Mouse (Mus musculus) kidney, adult 9 months (tissue): Measurements from ENCODE around the gene Bloc1s4.

Source experiments
- DNase-seq: peaks from one replicate; pipeline ENCODE4 v3.0.0; 2022

Gene Bloc1s4

DNA sequence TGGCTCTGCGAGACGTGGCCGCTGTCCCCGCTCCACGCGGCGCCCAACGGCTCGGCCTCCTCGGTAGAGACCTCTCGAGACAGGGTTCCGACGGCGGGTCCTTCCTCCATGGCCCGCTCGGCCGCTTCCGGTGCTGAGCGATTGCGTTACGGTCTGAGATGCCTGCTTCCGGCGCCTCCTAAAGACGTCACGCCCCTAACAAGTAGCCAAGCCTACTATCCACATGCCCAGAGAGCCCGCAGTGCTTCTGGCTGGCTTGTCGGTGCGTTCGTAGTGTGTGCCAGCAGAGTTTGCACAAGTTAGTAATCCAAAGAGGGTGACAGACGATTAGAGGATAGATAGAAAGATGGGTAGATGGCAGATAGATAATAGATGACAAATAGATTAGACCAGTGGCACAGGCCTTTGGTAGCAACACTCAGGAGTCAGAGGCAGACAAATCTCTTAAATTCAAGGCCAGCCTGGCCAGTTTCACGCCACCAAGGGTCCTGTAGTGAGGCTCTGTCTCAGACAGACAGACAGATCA, at the start of gene Bloc1s4:
Gene Bloc1s4 (minus strand): TSS at position 115 of the 526 bp plus-strand sequence.
- DNase-seq, result peak; percentile 95

DNA sequence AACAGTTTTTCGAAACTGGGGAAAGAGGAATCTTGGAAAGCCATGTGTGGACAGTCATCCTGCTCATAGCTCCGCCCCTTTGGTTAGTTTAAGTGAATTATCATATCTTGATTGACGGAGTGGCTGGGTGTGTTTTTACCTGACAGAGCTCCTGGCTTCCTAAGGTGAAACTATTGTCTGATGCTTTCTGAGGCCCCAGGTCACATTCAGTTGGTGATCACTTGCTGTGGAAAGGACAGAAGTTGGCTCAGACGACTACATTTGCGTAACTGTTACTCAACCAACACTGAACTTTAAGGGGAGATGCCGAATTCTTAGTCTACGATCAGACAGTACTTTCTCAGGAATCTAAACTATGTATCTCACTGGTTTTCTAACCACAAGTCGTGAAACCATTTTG, 48.8 kb upstream of the Bloc1s4 start:
- DNase-seq, result no peak

DNA sequence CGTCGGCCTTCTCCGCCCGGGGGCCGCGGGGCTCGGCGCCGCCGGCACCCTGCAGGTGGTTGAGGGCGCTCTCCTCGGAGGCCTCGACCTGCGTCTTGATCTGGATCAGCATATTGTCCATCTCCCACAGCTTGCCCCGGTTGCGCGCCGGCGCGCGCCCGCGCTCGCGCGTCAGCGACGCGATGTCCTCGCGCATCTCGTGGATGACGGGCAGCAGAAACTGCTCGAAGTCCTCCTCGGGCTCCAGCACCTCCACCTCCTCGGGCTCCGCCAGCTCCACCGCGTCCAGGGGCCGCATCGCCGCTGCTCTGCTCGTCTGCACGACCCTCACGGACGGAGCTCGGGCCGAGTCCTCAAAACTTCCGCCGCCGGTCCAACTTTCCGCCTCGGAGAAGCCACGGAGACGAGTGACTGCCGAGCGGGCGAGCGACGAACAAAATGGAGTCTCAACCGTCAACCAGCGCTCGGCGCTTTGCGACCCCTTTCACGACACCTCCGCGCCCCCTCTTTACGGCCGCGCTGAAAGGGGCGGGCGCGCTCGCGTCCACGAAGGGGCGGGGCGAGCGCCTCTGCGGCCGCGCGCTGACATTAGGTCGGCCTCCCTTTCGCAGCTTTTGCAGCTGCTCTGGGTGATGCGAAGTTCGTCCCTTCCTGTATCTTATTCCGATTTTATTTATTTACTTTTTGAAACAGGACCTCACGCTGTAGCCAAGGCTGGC, 48.0 kb upstream of the Bloc1s4 start, which contains the start of gene Mrfap1:
Gene Mrfap1 (minus strand): TSS at position 477 of the 719 bp plus-strand sequence.
- peak; percentile 94 for DNase-seq

DNA sequence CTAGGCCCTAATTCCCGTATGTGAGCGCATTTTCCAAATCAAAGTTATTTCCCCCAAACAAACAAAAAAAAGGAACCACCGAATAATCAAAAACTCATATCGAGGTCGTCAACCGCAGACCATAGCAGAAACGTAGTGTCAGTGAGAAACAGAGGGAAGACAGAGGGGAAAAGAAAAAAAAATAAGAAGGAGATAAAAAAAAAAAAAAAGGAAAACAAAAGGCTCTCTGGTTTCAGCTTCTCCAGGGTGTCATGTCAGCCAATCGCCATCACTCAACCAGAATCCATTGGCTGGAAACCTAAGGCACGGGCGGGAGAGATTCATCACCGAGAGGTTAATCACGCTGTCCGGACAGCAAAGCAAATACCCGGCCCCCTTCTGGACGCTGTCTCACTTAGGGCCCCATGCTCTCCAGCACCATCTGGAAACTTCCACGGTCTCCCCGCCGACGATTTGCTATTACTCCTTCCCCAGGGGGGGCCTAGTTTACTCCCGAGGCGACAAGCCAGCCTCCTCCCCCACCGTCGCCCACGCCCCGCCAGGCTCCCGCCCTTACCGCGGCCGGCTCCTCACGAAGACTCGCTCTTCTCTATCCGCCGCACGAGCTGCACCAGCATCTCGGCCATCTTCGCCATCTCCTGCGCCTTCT, 47.3 kb upstream of the Bloc1s4 start:
- DNase-seq, result peak; percentile 46

DNA sequence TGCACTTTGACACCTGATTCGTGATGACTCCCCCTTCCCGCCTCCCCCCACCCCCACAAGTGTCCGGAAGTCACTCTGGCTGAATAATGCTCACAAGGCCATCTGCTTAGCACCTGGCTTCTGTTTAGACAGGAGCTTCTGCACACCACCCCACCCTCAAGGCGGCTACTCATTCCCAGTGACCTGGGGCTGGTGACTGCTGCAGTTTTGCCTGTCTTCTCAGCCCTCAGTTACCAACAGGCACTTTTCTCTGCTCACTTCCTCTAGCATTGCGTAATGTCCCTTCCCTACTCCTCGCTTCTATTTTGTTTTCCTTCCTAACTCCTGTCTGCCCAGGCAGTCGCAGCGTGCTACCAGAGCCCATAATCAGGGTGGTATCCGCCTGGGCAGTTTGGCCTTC, 43.4 kb upstream of the Bloc1s4 start:
- no peak for DNase-seq

DNA sequence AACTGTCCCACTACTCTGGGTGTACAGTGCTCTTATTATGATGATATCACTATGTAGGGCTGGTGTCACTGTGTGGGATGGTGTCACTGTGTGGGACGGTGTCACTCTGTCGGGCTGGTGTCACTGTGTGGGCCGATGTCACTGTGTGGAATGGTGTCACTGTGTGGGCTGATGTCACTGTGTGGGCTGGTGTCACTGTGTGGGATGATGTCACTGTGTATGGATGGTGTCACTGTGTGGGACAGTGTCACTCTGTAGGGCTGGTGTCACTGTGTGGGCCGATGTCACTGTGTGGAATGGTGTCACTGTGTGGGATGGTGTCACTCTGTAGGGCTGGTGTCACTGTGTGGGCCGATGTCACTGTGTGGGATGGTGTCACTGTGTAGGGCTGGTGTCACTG, 37.6 kb upstream of the Bloc1s4 start:
- no peak for DNase-seq

DNA sequence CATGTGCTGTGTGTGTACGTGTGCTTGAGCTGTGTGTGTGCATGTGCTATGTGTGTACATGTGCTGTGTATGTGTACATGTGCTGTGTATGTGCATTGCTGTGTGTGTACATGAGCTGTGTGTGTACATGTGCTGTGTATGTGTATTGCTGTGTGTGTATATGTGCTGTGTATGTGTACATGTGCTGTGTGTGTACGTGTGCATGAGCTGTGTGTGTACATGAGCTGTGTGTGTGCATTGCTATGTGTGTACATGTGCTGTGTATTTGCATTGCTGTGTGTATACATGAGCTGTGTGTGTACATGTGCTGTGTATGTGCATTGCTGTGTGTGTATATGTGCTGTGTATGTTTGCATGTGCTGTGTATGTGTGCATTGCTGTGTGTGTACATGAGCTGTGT, 31.1 kb upstream of the Bloc1s4 start:
- no peak for DNase-seq

DNA sequence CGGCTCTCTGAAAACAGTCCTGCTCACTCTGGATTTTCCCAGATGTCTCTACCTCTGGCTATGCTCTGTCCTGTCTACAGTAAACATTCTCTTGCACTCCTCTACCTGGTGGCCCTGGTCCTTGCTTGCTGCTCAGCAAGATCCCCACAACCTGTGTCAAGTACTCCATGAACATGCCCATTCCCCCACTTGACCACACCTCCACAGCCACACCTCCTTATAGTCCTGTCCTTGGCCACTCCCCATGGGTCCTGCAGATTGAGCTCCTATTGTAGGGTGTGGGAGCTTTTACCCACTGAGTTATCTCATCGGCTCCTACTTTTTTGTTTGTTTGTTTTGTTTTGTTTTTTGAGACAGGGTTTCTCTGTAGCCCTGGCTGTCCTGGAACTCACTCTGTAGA, 30.5 kb upstream of the Bloc1s4 start:
- no peak for DNase-seq

DNA sequence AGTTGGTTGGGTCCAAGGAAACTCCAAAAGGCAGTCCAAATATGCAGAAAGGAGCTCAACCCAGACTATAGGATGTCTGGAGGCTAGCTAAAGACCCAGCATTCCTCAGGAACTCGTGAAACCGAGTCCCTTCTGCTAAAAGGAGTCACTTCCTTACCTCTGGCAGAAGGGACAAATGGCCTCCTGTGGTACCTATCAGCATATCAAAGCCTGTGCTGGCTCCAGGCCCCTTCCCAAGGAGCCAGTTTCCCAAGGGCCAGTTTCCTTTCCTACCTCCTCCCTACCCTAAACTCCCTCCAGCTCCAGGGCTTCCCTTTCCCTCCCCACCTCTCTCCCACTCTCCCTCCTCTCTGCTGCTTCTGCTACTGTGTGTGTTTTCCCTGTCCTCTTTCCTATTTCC, 28.7 kb upstream of the Bloc1s4 start:
- DNase-seq, result no peak

DNA sequence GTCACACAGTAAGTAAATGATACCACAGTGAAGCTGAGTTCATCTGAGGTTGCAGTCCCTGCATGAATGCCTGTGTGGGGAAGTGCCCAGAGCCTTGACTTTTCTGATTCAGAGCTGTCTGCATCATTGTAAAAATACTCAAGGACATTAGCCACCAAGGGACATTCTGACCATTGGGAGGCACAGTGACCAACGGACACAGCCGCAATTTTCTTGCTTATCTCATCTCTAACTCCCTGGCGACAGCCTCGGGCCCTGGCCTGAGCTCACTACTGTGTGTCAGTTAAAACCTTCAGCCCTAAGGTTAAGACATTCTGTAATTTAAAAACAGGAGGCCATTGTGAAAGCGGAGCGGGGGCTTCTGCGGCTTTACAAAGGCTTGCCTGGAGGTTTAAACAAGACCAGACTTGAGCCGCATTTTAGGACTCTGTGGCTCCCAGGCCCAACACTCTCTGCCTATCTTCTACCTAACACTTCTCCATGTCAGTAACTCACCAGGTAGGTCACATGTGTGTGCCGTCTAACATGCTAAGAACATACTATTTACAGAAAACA, 27.6 kb upstream of the Bloc1s4 start:
- DNase-seq, result no peak

DNA sequence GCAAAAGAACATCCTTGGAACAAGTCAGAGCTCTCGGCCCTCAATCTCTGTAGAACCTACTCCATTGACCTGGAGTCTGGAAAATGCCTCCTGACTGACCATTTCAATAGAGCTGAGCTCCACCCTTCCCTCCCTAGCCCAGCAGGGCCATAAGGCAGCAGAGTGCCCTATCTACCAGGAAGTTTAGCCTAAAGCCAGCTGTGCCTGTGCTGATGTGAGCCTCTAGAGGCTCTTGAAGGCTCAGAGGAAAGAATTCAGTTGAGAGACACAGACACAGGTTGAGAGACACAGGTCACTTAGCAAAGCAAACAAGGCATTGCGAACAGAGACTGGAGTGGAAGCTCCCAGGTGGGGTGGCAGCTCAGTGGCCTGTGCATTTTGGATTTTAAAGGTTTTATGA, 26.9 kb upstream of the Bloc1s4 start:
- DNase-seq, result no peak

DNA sequence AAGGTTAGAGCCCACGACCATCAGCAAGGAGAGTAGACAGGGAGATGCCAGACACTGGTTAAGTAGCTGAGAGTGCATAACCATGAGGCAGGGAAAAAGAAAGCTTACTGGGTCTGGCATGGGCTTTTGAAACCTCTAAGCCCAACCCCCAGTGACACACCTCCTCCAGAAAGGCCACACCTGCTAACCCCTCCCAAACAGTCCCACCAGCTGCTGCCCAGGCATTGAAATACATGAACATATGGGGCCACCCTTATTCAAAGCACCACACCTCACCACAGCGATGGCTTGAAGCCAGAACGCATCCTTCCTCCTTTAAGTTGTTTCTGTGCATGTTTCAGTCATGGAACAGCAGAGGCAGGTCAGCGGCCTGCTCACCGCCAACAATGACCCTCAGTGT, 24.1 kb upstream of the Bloc1s4 start:
- DNase-seq, result no peak

DNA sequence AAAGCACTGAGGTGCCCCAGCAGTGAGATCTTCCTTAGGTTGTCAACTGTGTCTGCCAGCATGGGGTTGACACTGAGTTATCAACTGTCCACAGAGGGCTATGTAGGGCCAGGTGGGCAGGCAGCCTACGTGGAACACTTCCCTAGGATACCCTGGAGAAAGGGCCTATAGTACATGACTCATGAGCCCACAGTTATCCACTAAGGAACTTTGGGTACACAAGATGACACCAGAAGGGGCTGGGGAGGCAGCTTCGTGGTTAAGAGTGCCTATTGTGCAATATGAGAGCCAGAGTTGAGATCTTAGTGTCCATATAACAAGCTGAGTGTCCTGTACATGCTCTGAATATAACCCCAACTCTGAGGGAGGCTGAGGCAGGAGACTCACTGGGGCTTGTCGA, 21.2 kb upstream of the Bloc1s4 start:
- DNase-seq, result no peak

DNA sequence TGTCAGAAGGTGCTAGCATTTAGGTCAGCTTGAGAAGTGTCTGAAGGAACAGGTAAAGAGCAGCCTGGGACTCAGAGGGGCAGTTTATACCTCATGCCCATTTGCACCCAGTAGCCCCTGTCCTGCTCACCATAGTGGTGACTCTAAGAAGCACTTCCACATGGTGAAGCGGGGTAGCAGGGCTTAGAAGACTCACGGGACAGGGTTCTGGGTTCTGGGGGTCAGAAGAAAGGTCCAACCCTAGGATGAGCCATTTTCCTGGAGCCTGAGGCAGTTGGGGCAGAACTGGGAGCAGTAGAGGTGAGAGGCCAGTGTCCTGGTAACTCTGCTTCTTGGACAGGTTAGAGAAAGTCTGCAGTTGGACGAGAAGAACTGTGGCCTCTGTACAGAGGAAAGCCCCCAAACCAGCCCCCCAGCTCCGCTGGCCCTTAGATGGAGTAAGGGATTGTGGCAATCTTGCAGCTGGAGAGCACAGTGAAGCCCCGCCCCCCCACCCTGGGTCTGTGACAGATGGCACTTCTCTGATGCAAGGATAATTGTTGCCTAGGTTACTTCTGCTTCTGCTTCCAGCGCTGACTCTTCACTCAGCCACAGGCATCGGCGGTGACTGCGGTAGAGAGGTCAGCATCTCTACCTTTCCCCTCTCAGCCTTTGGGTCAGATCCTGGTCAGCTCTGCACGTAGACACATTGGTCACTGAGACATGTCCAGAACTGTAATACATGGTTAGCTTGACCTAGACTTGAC, 18.7 kb upstream of the Bloc1s4 start:
- DNase-seq, result no peak

DNA sequence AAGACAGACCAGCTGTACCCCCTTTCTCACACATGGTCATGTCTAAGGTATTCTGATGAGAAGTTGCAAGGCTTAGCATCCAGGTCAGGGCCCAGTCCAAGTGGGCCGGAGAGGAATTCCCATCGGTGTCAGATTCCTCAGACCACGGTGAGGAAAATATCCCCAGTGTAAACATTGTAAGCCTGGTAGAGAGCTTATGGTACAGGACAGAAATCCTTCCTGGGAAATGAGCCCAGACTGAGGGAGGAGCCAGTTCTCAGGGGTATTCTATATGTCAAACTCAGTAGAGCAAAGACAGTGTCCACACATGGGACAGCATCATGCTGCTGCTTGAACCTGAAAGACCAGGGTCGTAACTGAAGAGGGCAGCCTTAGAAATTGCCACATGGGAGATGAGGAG, 11.4 kb upstream of the Bloc1s4 start:
- DNase-seq, result no peak

DNA sequence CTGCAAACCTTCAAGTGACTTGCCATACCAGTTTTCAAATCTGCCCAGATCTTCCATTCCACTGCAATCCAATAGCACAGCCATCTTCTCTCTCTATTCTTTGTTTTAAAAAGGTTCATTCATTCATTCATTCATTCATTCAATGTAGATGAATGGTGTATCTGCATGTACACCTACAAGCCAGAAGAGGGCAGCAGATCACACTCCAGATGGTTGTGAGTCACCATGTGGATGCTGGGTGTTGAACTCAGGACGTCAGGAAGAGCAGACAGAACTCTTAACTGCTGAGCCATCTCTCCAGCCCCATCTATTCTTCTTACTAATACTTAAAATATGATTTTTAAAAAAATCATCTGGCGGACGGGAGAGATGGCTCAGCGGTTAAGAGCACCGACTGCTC, 8.6 kb upstream of the Bloc1s4 start:
- no peak for DNase-seq

DNA sequence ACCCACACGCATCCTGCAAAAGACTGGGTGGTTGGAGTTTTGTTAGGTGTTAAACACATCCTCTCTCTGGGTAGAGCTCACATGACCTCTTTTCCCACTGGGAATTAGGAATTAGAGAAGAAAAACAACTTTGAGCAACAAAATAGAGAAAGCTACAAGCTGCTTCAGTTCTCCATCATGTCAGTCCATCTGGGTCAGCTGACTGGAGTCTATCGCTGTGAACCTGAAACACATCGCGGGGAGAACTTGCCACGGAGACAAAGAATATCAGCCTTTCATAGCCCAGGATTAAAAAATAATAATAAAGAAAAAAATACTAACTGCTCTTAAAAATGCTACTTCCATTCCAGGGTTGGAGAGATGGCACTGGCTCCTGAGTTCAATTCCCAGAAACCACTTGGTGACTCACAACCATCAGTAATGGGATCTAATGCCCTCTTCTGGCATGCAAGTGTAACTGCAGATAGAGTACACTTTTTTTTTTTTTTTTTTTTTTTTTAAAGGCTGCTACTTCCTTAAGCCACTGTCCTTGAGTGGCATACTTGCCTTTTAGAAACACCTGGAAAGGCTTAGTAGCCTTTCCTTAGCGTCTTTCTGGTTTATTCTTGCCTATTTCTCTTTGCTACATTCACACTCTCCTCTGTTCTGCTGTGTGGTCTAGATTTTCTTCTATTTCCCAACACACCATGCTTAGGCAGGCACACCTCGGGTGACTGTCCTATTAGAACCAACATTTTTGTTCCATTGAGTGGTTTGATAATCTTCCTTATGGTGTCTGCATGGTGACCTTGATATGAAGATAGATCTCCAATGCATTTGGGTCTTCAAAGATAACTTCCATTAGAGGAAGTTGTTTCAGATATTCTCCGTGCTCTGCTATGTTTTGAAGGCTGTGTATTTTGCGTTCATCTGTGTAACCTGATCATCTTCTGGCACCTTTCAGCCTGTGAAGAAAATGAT, 1.9 kb upstream of the Bloc1s4 start:
- no peak for DNase-seq

DNA sequence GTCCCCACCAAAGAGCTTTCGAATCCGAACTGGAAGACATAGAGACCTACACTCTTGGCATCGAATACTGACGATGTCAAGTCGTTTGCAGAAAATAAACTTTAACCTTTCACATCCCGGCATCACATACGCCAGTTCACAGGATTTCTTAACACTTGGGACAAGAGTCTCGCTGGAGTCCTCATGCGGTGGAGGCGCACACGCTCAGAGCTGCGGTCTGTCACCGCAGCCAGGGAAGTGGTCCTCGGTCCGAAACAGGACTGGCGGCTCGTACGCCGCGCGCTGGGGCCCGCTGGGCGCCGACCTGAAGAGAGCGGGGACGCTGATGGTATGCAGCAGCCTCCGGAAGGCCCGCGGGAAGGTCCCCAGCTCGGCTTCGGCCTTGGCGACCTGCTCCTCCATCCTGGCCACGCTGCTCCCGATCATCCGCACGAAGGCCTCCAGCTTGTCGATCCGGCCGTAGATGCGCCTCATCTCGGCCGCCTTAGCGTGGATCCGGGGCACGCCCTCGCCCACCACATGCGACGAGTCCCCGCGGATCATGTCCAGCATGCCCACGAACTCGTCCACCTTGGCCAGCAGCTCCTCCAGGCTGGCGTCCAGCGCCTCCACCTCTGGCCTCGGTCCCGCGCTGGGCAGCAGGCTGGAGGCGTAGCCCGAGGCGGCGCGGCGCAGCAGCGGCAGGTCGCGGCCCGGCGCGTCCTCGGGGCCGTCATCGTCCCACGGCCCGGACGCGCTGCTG, 485 bp downstream of the Bloc1s4 start:
- no peak for DNase-seq

DNA sequence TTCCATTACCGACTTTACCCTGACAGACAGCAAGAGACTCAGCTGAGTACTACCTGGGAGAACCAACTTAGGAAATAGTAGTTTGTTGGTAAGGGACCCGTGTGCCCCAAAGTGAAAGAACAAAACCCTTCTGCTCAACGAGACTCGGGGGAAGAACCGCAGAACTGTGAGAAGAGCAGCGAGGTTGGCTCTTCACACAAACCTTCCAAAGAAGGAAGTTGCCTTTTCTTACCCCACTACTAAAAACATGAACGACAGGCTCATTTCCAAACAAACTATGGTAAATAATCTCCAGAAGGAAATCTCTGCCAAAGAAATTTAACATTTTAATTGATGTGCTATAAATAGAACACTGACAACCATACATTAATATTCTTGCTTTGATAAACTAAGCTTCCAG, 1.4 kb downstream of the Bloc1s4 start:
- no peak for DNase-seq

DNA sequence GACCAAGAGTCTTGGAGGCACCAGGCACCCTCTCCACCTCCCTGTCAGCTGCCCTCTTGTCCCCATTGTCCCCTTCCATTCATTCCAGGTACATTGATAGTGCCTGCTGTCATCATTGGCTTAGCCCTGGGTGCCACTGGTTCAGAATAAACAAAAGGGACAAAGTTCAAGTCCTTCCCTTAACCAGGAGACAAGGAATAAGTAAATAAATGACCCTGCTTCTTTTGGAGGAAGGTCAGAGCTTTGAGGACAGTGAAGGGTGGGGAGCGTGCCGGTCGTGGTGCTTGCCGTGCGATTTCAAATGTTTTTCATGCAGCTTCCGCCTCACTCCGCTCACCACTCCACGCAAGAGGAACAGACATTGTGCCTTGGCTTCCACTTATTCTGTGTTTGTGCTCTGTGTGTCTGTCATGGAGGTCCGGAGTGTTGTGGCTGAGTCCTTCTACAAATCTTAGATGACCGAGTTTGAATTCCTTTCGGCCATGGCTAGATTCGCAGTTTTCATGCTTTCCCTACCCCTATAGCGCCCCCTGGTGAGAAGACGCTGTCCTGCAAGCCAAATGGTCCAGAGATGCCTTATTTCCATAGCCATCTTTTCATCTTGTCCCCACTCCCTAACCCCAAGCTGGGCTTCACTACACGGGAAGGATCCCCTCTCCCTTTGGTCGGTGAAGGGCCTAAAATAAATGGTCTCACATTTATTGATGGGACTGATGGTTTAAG, 6.2 kb downstream of the Bloc1s4 start:
- peak; percentile 90 for DNase-seq

DNA sequence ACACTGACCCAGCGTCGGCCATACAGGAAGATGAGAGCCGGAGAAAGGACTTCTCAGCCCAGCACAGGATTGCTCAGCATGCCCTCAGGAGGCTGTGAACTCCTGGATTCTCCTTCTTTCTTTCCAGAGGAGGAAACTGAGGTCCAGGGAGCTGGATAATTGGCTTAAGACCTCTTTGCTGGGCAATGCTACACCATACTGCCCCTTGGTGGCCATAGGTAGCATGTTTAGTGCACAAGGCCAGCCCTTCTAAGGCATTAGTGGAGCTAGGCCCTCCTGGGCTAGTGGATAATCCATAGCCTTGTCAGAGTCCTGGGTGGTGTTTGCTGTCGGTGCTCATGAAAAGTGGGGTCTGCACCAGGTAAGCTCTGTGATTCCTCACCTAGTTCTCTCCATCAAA, 8.6 kb downstream of the Bloc1s4 start:
- peak; percentile 59 for DNase-seq
